Comparison of ENCODE assay signal across 10 mouse cellular contexts in the genomic region with DNA sequence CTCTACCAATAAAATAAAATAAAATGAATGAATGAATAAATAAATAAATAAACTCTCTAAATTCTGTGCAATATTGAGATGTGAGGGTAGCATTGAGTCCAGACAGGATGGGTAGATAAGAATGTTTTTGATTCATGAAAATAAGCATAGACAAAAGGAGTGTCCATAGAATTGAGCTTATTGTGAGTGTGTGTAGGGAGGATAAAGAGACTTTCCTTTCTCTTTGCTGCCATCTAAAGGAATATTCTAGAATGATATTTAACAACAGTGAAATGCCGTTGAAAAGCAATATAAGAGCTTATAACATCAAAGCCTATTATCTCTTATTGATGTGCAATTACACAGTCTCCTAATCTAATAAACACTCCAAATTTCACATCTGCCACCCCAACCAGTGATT. TPM values are rescaled to one million over a fixed set of nuclear protein-coding genes. Genes with fewer than 3 reads are reported as not detected.
DNase-seq lines count a peak whose midpoint lies in the region; ATAC-seq and TF ChIP-seq lines count a peak whose summit lies in the region.
"Had no signal": no experiment of that assay in that cellular context is flagged by ENCODE, and none has a peak within 500 bp of the region (broad histone marks: within the 10 kb centered on the region; RNA-seq: fewer than 3 reads in every experiment).

No protein-coding gene starts in this region.

- peak; percentile 20 for DNase-seq in embryo, embryonic 11 days
- no peak for DNase-seq in embryo, embryonic 9.5 days (ENCODE audit: extremely low spot score)
- DNase-seq in lung, embryonic 14.5 days: peak; percentile 54
- no peak for DNase-seq in lung, adult 18-20 months
- DNase-seq in splenic B cell, adult 2 months (ENCODE audit: low read depth, low spot score): peak; percentile 46
- no peak for DNase-seq in frontal cortex, postnatal 14 days (ENCODE audit: low spot score in 2 of 2)
- DNase-seq: kidney, postnatal 36 days had no signal

- no peaks in the 10 kb centered on the region for H3K27me3 ChIP-seq in lung, embryonic 14.5 days (ENCODE audit: insufficient read depth, low read length)
- H3K27me3 ChIP-seq in hindbrain, embryonic 16.5 days (replicated peaks; ENCODE audit: control insufficient read depth, insufficient read depth, low read length): no peaks in the 10 kb centered on the region
- no peaks in the 10 kb centered on the region for H3K27me3 ChIP-seq in splenic B cell, adult 2 months (ENCODE audit: control insufficient read depth, insufficient read depth, low read length, poor library complexity, severe bottlenecking)
- H3K27me3 ChIP-seq in heart, embryonic 11.5 days (ENCODE audit: control insufficient read depth, insufficient read depth, low read length): no peaks in the 10 kb centered on the region
- H3K27me3 ChIP-seq: stomach, embryonic 15.5 days had no signal

- H3K36me3 ChIP-seq in lung, embryonic 14.5 days (ENCODE audit: insufficient read depth): no peaks in the 10 kb centered on the region
- H3K36me3 ChIP-seq in hindbrain, embryonic 16.5 days (ENCODE audit: control insufficient read depth, insufficient read depth, low read length): no peaks in the 10 kb centered on the region
- H3K36me3 ChIP-seq in splenic B cell, adult 2 months (ENCODE audit: control insufficient read depth, insufficient read depth, low read length, poor library complexity, severe bottlenecking): peaks cover 10% of the 10 kb centered on the region; the same call in 1 of the 2 replicates
- no peaks in the 10 kb centered on the region for H3K36me3 ChIP-seq in heart, embryonic 11.5 days (ENCODE audit: control insufficient read depth, insufficient read depth, low read length)
- H3K36me3 ChIP-seq: stomach, embryonic 15.5 days had no signal

- no peak overlapping the region for H3K4me2 ChIP-seq in lung, embryonic 14.5 days
- H3K4me2 ChIP-seq in hindbrain, embryonic 16.5 days (ENCODE audit: low read length): no peak overlapping the region
- H3K4me2 ChIP-seq in heart, embryonic 11.5 days: no peak overlapping the region
- H3K4me2 ChIP-seq: stomach, embryonic 15.5 days had no signal

- ATAC-seq in lung, embryonic 14.5 days (ENCODE audit: insufficient read depth): no peak
- peak; percentile 85 for ATAC-seq in hindbrain, embryonic 16.5 days
- no peak for ATAC-seq in heart, embryonic 11.5 days (replicated peaks; ENCODE audit: insufficient number of reproducible peaks, low FRiP score, low TSS enrichment)

- H3K4me1 ChIP-seq in lung, embryonic 14.5 days (ENCODE audit: insufficient read depth): no peaks in the 10 kb centered on the region
- H3K4me1 ChIP-seq in hindbrain, embryonic 16.5 days (ENCODE audit: control insufficient read depth, insufficient read depth, low read depth, low read length): no peaks in the 10 kb centered on the region
- no peaks in the 10 kb centered on the region for H3K4me1 ChIP-seq in heart, embryonic 11.5 days (ENCODE audit: control insufficient read depth, insufficient read depth, low read length)
- H3K4me1 ChIP-seq: stomach, embryonic 15.5 days had no signal

- 4% methylated on average over 1 of the region's 1 CpGs for WGBS in lung, embryonic 14.5 days
- WGBS in hindbrain, embryonic 16.5 days: 8% methylated on average over 1 of the region's 1 CpGs
- 38% methylated on average over 1 of the region's 1 CpGs for WGBS in heart, embryonic 11.5 days (ENCODE audit: insufficient replicate concordance)

- H3K27ac ChIP-seq in lung, embryonic 14.5 days (ENCODE audit: low read depth): no peak overlapping the region
- no peak overlapping the region for H3K27ac ChIP-seq in hindbrain, embryonic 16.5 days (ENCODE audit: low read depth, low read length)
- H3K27ac ChIP-seq in heart, embryonic 11.5 days (ENCODE audit: low read depth, low read length): no peak overlapping the region
- H3K27ac ChIP-seq: stomach, embryonic 15.5 days had no signal

- no peak overlapping the region for H3K4me3 ChIP-seq in lung, embryonic 14.5 days (ENCODE audit: low read depth, low read length)
- H3K4me3 ChIP-seq in hindbrain, embryonic 16.5 days (ENCODE audit: low read length): no peak overlapping the region
- H3K4me3 ChIP-seq in heart, embryonic 11.5 days (ENCODE audit: low read depth, low read length): no peak overlapping the region
- H3K4me3 ChIP-seq: stomach, embryonic 15.5 days had no signal

- TF ChIP-seq CTCF in lung, embryonic 14.5 days (IDR thresholded peaks at IDR 0.05; ENCODE audit: low read depth): peak; percentile 30; the same call in 1 of the 2 replicates

- no peaks in the 10 kb centered on the region for H3K9me3 ChIP-seq in lung, embryonic 14.5 days (ENCODE audit: low read depth, low read length)
- H3K9me3 ChIP-seq in hindbrain, embryonic 16.5 days (ENCODE audit: control insufficient read depth, low read length): no peaks in the 10 kb centered on the region
- no peaks in the 10 kb centered on the region for H3K9me3 ChIP-seq in heart, embryonic 11.5 days (replicated peaks; ENCODE audit: control insufficient read depth, low read length)
- H3K9me3 ChIP-seq: stomach, embryonic 15.5 days had no signal

- H3K9ac ChIP-seq in lung, embryonic 14.5 days: no peak overlapping the region
- H3K9ac ChIP-seq in hindbrain, embryonic 16.5 days (ENCODE audit: low read depth, low read length): no peak overlapping the region
- H3K9ac ChIP-seq in heart, embryonic 11.5 days (ENCODE audit: low read depth, low read length): no peak overlapping the region
- H3K9ac ChIP-seq: stomach, embryonic 15.5 days had no signal

RNA-seq across cellular contexts. Expression of gene Tma16, which starts 45.2 kb away (rescaled TPM):
- polyA plus RNA-seq in lung, embryonic 14.5 days (2014; fragmentation: Nextera tagmentation; extraction: Ambion mirVana): 13.9 and 14.5 TPM in 2 replicates
- polyA plus RNA-seq in hindbrain, embryonic 16.5 days (2015; fragmentation: Nextera tagmentation; extraction: Ambion mirVana): 9.7 and 11.4 TPM in 2 replicates
- 8.9 and 10.2 TPM in 2 replicates for polyA plus RNA-seq in heart, embryonic 11.5 days (2014; fragmentation: Nextera tagmentation; extraction: Ambion mirVana)

Comparison
In these comparisons a context has a peak if more than half of its experiments do, and no peak if none do; other contexts are left out.
1. DNase-seq: peak in embryo, embryonic 11 days (single experiment), lung, embryonic 14.5 days (single experiment) and splenic B cell, adult 2 months (single experiment); none in embryo, embryonic 9.5 days (single experiment), lung, adult 18-20 months (0 of 2) and frontal cortex, postnatal 14 days (0 of 2).